Mouse (Mus musculus) midbrain, embryonic 15.5 days (tissue): Measurements from ENCODE around the gene Tmem207. TPM values are rescaled to one million over a fixed set of nuclear protein-coding genes. Genes with fewer than 3 reads are reported as not detected.

Experiments used
- ATAC-seq: fragments of 200-750 bp; cut with Nextera tagmentation; replicated peaks from 2 replicates; pipeline ENCODE4 v1.8.0; 2017; ENCODE audit warnings: moderate TSS enrichment
- H3K27ac ChIP-seq: fragments of 300-500 bp; sonication (generic); 2 replicates; pipeline ENCODE4 v1.5.1; 2015; ENCODE audit warnings: mild to moderate bottlenecking, inconsistent platforms
- H3K27me3 ChIP-seq: fragments of 300-500 bp; sonication (generic); replicated peaks from 2 replicates; pipeline ENCODE4 v1.6.1; 2015; ENCODE audit warnings: inconsistent platforms
- H3K36me3 ChIP-seq: fragments of 300-500 bp; sonication (generic); replicated peaks from 2 replicates; pipeline ENCODE4 v1.6.1; 2015; ENCODE audit warnings: inconsistent platforms
- H3K4me1 ChIP-seq: fragments of 300-500 bp; sonication (generic); 2 replicates; pipeline ENCODE4 v1.6.1; 2015; ENCODE audit warnings: inconsistent platforms
- H3K4me2 ChIP-seq: fragments of 300-500 bp; sonication (generic); 2 replicates; pipeline ENCODE4 v1.6.1; 2015; ENCODE audit warnings: inconsistent platforms, mild to moderate bottlenecking, moderate library complexity
- H3K4me3 ChIP-seq: fragments of 300-500 bp; sonication (generic); 2 replicates; pipeline ENCODE4 v1.5.1; 2015; ENCODE audit warnings: mild to moderate bottlenecking, inconsistent platforms
- H3K9ac ChIP-seq: fragments of 300-500 bp; sonication (generic); 2 replicates; pipeline ENCODE4 v1.6.1; 2015; ENCODE audit warnings: mild to moderate bottlenecking, inconsistent platforms
- H3K9me3 ChIP-seq: fragments of 300-500 bp; sonication (generic); 2 replicates; pipeline ENCODE4 v1.6.1; 2016; ENCODE audit warnings: inconsistent platforms
- WGBS: fragments of 180-500 bp; shearing (Covaris S2); methylation state at CpG from one replicate; pipeline ENCODE4 v1.1.7; 2015; ENCODE audit warnings: mixed read lengths; 5-methylcytosine and 5-hydroxymethylcytosine counted together
- polyA plus RNA-seq: library from polyadenylated mRNA; unstranded; fragments of >200 nt; fragmentation: Nextera tagmentation; extraction: Ambion mirVana; gene quantifications from 2 replicates; pipeline ENCODE4 v1.2.1, GENCODE M21; 2015

Gene Tmem207
- polyA plus RNA-seq = 0.17 TPM in 1 of 2 replicates, not detected in the other

DNA sequence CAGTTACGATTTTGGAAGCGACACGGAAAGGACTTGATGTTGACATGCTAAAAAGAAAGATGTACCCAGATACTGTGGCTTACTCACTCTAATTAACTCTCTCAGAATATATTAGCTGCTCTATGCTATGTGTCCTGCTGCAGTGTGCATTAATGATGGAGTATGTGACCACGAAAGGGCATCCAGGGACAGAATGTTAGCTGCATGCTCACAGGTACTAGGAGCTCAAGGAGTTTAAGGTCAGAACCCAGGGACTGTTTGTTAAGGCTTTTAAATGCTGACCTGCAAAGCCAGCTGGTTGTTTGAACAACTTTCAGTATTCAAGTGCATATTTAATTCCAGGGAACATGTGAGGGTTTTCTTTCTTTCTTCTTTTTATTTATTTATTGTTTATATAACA, at the start of gene Tmem207:
Gene Tmem207 (minus strand): TSS at position 101 of the 400 bp plus-strand sequence.
- H3K9me3 ChIP-seq = no peaks in the 10 kb centered on the region
- H3K4me2 ChIP-seq = no peak within 1 kb of the TSS
- no peak within 1 kb of the TSS; the same call in 1 of the 2 replicates for H3K27ac ChIP-seq
- WGBS = 75% methylated on average over 4 of the region's 4 CpGs
- H3K27me3 ChIP-seq = no peaks in the 10 kb centered on the region
- H3K9ac ChIP-seq = no peak within 1 kb of the TSS
- no peak within 1 kb of the TSS for H3K4me3 ChIP-seq
- no peak for ATAC-seq
- H3K36me3 ChIP-seq = no peaks in the 10 kb centered on the region
- peaks cover 12% of the 10 kb centered on the region; the same call in 1 of the 2 replicates for H3K4me1 ChIP-seq

DNA sequence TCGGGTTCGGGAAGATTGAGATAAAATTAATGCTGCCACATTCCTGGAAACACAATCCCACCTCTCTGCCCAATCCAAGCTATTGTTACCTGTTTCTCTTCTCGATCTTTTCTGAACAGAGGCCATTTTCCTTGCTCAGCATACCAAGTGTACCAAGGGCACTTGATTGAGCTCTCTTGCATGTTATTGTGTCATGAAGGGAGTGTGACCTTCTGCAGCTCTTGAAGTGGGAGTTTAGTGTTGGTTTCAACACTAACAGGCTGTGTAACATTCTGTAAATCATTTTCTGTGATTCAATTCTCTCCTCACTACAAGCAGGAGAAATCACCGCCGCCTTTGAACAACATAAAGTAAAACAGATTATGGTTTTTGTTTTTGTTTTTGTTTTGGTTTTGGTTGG, 47.6 kb upstream of the Tmem207 start:
- Histone ChIP-seq H3K9ac (no peak overlapping the region), H3K36me3 (no peaks in the 10 kb centered on the region), H3K4me3 (no peak overlapping the region), H3K27ac (no peak overlapping the region), H3K4me2 (no peak overlapping the region), H3K9me3 (no peaks in the 10 kb centered on the region), H3K27me3 (no peaks in the 10 kb centered on the region), H3K4me1 (no peaks in the 10 kb centered on the region)
- 96% methylated on average over 5 of the region's 5 CpGs for WGBS
- ATAC-seq = no peak

DNA sequence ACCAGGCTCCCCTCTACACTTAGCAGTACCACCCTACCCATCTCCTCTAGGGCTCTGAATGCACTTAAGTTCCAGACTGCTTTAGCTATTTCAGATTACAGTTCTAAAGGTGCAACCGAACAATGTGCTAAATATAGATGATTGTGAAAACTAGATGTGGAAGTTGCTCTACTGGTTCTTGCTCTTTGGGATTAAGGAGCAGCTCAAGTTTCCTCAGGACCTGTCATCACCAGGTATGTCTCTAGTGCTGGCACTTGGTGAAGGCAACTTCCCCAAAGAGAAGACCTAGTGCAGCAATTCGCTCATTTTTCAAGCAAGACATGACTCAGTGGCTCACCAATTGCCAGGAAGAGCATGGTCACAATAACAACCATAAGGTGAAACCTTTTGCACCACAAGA, 45.3 kb upstream of the Tmem207 start:
- 93% methylated on average over 2 of the region's 2 CpGs for whole genome bisulfite sequencing
- no peaks in the 10 kb centered on the region for H3K36me3 ChIP-seq
- no peaks in the 10 kb centered on the region for H3K4me1 ChIP-seq
- no peak for ATAC-seq
- H3K27me3 ChIP-seq = no peaks in the 10 kb centered on the region
- H3K4me2 ChIP-seq = no peak overlapping the region
- no peak overlapping the region for H3K27ac ChIP-seq
- no peak overlapping the region for H3K9ac ChIP-seq
- H3K9me3 ChIP-seq = no peaks in the 10 kb centered on the region
- no peak overlapping the region for H3K4me3 ChIP-seq

DNA sequence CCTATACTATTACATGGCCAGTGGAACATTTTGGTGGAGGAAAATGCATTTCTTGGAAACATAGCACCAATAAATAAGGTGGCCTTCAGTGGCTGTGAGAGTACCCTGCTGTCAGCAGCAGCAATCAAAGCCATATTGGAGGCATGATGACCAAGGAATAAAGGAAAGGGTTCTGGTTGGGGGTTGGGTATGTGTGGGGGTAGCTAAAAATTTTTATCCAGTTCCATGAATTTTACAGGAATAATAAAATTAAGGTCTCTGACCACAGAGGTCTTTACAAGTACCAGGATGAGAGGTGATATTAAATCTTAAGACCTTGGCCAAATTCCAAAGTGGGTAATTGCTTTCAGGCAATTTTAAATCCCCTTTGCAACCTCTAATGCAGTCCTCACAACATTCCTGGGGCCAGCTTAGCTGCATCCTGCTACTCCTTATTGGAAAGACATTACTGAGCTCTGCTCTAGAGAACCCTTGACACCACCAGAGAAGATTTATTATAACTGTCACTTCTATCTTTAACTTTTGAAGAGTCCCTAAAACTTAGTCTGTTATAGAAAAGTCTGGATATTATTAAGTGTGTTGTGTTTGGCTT, 42.9 kb upstream of the Tmem207 start:
- Histone ChIP-seq H3K27me3 (no peaks in the 10 kb centered on the region), H3K36me3 (no peaks in the 10 kb centered on the region), H3K9me3 (no peaks in the 10 kb centered on the region), H3K4me1 (no peaks in the 10 kb centered on the region), H3K4me2 (no peak overlapping the region), H3K27ac (no peak overlapping the region), H3K9ac (no peak overlapping the region), H3K4me3 (no peak overlapping the region)
- no peak for ATAC-seq

- H3K36me3 ChIP-seq = no peaks in the 10 kb centered on the region
- H3K9ac ChIP-seq = no peak overlapping the region
- no peak overlapping the region for H3K4me2 ChIP-seq
- H3K9me3 ChIP-seq = no peaks in the 10 kb centered on the region
- H3K27ac ChIP-seq = no peak overlapping the region
- no peak for ATAC-seq
- no peaks in the 10 kb centered on the region for H3K4me1 ChIP-seq
- no peaks in the 10 kb centered on the region for H3K27me3 ChIP-seq
- no peak overlapping the region for H3K4me3 ChIP-seq
- WGBS = 85% methylated on average over 2 of the region's 2 CpGs
These were observed 36.2 kb upstream of the Tmem207 start for GRCm38 (mm10) chr16:26562771-26563170.

- Histone ChIP-seq H3K4me3 (no peak overlapping the region), H3K27me3 (no peaks in the 10 kb centered on the region), H3K9me3 (no peaks in the 10 kb centered on the region), H3K36me3 (no peaks in the 10 kb centered on the region), H3K4me1 (no peaks in the 10 kb centered on the region), H3K9ac (no peak overlapping the region), H3K27ac (no peak overlapping the region), H3K4me2 (no peak overlapping the region)
- no peak for ATAC-seq
- 13% methylated on average over 2 of the region's 2 CpGs for WGBS
These were observed 35.2 kb upstream of the Tmem207 start for GRCm38 (mm10) chr16:26561743-26562142.

DNA sequence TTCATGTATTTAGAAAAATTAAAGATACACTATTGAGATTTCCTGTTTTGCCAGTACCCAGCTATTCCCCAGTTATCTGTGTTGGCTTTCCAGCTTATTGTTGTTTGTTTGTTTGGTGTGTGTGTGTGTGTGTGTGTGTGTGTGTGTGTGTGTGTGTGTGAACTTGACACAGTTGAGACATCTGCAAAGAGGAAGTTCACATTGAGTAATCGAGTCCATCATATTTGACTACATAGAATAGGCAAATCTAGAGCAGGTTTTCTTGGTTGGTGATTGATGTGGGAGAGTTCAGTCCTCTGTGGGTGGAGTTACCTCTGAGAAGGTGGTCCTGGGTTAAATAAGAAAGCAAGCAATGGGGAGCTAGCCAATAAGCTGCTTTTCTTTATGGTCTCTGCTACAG, 32.2 kb upstream of the Tmem207 start:
- H3K9ac ChIP-seq = no peak overlapping the region
- no peaks in the 10 kb centered on the region for H3K4me1 ChIP-seq
- no peaks in the 10 kb centered on the region for H3K9me3 ChIP-seq
- 100% methylated on average over 1 of the region's 1 CpGs for WGBS
- H3K27ac ChIP-seq = no peak overlapping the region
- no peaks in the 10 kb centered on the region for H3K36me3 ChIP-seq
- no peak overlapping the region for H3K4me2 ChIP-seq
- no peak for ATAC-seq
- no peak overlapping the region for H3K4me3 ChIP-seq
- no peaks in the 10 kb centered on the region for H3K27me3 ChIP-seq

GRCm38 (mm10) chr16:26552234-26552633, 25.7 kb upstream of the Tmem207 start:
- Histone ChIP-seq H3K9ac (no peak overlapping the region), H3K27ac (no peak overlapping the region), H3K4me1 (no peaks in the 10 kb centered on the region), H3K9me3 (no peaks in the 10 kb centered on the region), H3K4me2 (no peak overlapping the region), H3K36me3 (no peaks in the 10 kb centered on the region), H3K27me3 (no peaks in the 10 kb centered on the region), H3K4me3 (no peak overlapping the region)
- ATAC-seq = no peak
- 95% methylated on average over 3 of the region's 3 CpGs for WGBS

DNA sequence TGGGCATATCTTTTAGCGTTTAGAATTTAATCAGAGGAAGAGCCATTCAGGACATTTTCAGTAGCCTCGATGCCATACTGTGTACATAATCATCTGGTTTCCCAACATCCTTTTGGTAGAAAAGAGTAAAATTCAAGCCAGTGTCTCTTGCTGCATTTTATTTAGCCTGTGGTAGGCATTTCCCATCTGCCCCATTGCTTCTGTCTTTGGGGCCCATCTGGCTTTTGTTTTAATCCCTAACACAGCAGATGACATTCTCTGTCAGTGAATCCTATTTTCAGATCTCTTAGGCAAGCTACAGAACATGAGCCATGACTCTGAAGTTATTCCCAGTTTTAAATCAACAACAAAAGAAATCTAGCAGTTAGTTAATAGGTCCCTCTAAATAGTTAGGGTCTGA, 22.7 kb upstream of the Tmem207 start:
- H3K9ac ChIP-seq = no peak overlapping the region
- no peak overlapping the region for H3K4me2 ChIP-seq
- no peak overlapping the region for H3K27ac ChIP-seq
- no peak for ATAC-seq
- H3K4me3 ChIP-seq = no peak overlapping the region
- 93% methylated on average over 2 of the region's 2 CpGs for WGBS
- no peaks in the 10 kb centered on the region for H3K36me3 ChIP-seq
- no peaks in the 10 kb centered on the region for H3K27me3 ChIP-seq
- H3K4me1 ChIP-seq = peaks cover 7% of the 10 kb centered on the region; the same call in 1 of the 2 replicates
- no peaks in the 10 kb centered on the region for H3K9me3 ChIP-seq

DNA sequence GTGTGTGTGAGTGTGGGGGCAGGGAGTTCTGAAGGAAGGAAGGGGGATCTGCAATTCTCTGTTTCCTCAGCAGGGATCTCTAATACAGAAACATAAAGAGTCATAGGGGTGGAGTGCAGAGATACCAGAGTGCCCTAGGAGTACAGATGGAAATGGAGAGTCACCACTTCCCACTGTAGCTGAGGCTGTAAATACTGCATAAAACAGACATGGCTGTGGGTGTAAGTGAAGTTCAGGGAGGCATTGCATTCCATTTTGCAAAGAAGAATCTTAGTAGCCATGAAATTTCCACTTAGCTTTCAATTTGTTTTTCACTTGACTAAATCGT, 20.3 kb upstream of the Tmem207 start:
- Histone ChIP-seq H3K9me3 (no peaks in the 10 kb centered on the region), H3K36me3 (no peaks in the 10 kb centered on the region), H3K4me1 (peaks cover 7% of the 10 kb centered on the region; the same call in 1 of the 2 replicates), H3K9ac (no peak overlapping the region), H3K27me3 (no peaks in the 10 kb centered on the region), H3K4me2 (no peak overlapping the region), H3K4me3 (no peak overlapping the region), H3K27ac (no peak overlapping the region)
- 82% methylated on average over 1 of the region's 1 CpGs for WGBS
- ATAC-seq = peak; percentile 48

GRCm38 (mm10) chr16:26546170-26546878, 19.8 kb upstream of the Tmem207 start:
- Histone ChIP-seq H3K36me3 (no peaks in the 10 kb centered on the region), H3K4me1 (peaks cover 7% of the 10 kb centered on the region; the same call in 1 of the 2 replicates), H3K27ac (no peak overlapping the region), H3K9me3 (no peaks in the 10 kb centered on the region), H3K4me3 (no peak overlapping the region), H3K9ac (no peak overlapping the region), H3K27me3 (no peaks in the 10 kb centered on the region), H3K4me2 (no peak overlapping the region)
- peak; percentile 72 for ATAC-seq
- 20% methylated on average over 7 of the region's 7 CpGs for WGBS

DNA sequence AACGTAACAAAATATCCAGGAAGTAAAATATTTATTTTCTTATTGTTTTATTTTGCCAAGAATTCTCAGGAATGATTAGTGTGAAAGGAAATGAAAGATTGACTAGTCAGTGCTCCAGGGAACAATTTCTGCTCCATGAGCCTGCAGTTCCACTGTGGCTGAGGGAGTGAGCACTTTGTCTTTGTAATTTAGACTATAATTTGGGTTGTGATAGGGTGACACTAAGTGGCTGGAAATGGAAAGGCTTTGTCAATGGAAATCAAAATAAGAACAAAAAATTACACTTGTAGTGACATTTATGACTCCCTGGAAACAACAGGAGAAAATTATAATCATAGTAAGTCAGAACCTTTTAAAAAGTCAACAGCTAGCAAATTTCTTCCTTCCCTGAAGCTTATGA, 5.7 kb upstream of the Tmem207 start:
- Histone ChIP-seq H3K4me3 (no peak overlapping the region), H3K36me3 (no peaks in the 10 kb centered on the region), H3K9ac (no peak overlapping the region), H3K9me3 (no peaks in the 10 kb centered on the region), H3K27ac (no peak overlapping the region), H3K4me1 (peaks cover 8% of the 10 kb centered on the region; the same call in 1 of the 2 replicates), H3K27me3 (no peaks in the 10 kb centered on the region), H3K4me2 (no peak overlapping the region)
- WGBS = 92% methylated on average over 1 of the region's 1 CpGs
- no peak for ATAC-seq

DNA sequence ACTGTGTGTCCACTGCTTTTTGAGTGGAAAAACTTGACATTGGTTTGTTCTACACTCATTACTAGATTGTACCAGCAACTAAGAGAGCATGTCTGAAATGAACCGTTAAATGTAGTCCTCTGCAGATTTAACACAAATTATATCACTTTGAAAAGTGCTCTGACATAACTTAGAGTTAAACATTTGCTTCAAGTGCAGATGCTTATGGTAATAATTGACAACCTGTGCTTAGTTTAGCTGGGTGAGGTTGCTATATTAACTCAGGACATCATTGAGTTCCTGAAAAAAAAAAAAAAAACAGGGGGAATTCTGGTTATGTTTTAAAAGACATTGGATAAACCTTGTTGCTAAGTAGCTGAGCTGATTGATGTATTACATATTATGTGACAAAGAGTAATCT, 3.9 kb upstream of the Tmem207 start:
- ATAC-seq = no peak
- Histone ChIP-seq H3K4me1 (peaks cover 12% of the 10 kb centered on the region; the same call in 1 of the 2 replicates), H3K9ac (no peak overlapping the region), H3K9me3 (no peaks in the 10 kb centered on the region), H3K4me2 (no peak overlapping the region), H3K27ac (no peak overlapping the region), H3K36me3 (no peaks in the 10 kb centered on the region), H3K27me3 (no peaks in the 10 kb centered on the region), H3K4me3 (no peak overlapping the region)
- 91% methylated on average over 1 of the region's 1 CpGs for WGBS
